Mouse (Mus musculus): Measurements from ENCODE around the gene Zfp30. TPM values are rescaled to one million over a fixed set of nuclear protein-coding genes. Genes with fewer than 3 reads are reported as not detected.

Zfp30 gene
- polyA plus RNA-seq, 1 experiment: 3.3 TPM

DNA sequence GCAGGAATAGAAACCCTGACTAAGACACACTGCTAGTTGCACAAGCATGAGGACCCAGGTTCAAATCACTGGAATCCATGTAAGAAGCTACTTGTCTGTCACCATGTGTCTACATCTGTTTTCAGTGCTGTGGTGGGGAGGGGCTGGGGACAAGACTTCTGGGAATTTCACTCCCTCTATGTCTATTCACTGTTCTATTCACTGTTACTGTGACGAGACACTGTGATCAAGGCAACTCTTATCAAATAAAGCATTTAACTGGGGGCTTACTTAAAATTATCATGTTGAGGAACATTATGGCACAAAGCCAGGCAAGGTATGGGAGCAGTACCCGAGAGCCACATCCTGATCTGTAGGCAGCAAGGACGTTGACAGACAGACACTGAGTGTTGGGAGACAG is 55.5 kb downstream of the Zfp30 start:
- no peaks in the 10 kb centered on the region for H3K27me3 ChIP-seq (ENCODE audit: control insufficient read depth, insufficient read depth, insufficient read length)
- no peak for TF ChIP-seq POLR2AphosphoS2 (IDR thresholded peaks at IDR 0.05; ENCODE audit: insufficient read length, low read depth)
- no peak for TF ChIP-seq MYOG (IDR thresholded peaks at IDR 0.05; ENCODE audit: control insufficient read depth in 1 of 3, insufficient read depth in 1 of 3, insufficient read length in 2 of 3, low read depth in 2 of 3)
- TF ChIP-seq CEBPB (IDR thresholded peaks at IDR 0.05; ENCODE audit: insufficient read depth, poor library complexity, severe bottlenecking): no peak
- TF ChIP-seq TCF12 (IDR thresholded peaks at IDR 0.05; ENCODE audit: insufficient read depth, poor library complexity, severe bottlenecking): no peak
- TF ChIP-seq REST (IDR thresholded peaks at IDR 0.05; ENCODE audit: insufficient read depth, insufficient read length): no peak
- no peak for TF ChIP-seq MAX (IDR thresholded peaks at IDR 0.05; ENCODE audit: low read depth)
- TF ChIP-seq SRF (IDR thresholded peaks at IDR 0.05; ENCODE audit: control insufficient read depth, insufficient read length, low read depth): no peak
- no peak for TF ChIP-seq TCF3 (IDR thresholded peaks at IDR 0.05; ENCODE audit: insufficient read length, low read depth)
- TF ChIP-seq E2F4 (IDR thresholded peaks at IDR 0.05; ENCODE audit: insufficient read depth): no peak
- TF ChIP-seq POLR2A (IDR thresholded peaks at IDR 0.05; ENCODE audit: insufficient read length, low read depth): no peak
- TF ChIP-seq MYOD1 (IDR thresholded peaks at IDR 0.05; ENCODE audit: control insufficient read depth in 1 of 3, insufficient read length in 2 of 3, low read depth in 2 of 3): no peak
- no peak for TF ChIP-seq USF1 (IDR thresholded peaks at IDR 0.05; ENCODE audit: low read depth)

DNA sequence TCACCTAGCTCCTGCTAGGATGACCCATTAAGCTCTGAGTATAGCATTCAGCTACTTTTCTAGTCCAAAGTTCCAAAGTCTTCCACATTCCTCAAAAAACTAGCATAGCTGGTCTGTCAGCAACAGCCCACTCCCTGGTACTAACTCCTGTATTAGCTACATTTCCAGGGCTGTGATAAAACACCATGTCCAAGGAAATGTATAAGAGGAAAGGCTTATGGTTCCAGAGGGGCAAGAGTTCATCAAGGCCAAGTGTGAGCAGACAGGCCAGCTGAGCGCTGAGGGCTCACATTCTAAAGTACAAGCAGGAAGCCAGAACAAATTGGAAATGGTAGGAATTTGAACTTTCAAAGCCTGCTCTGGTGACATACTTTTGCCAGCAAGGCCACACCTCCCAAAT is 58.3 kb downstream of the Zfp30 start:
- no peak overlapping the region for H3K4me2 ChIP-seq (ENCODE audit: low read depth)
- H3K4me3 ChIP-seq: no peak overlapping the region
- H3K27me3 ChIP-seq (ENCODE audit: control insufficient read depth, insufficient read depth, insufficient read length): no peaks in the 10 kb centered on the region
- peaks cover 13% of the 10 kb centered on the region for H3K36me3 ChIP-seq (ENCODE audit: control insufficient read depth, insufficient read depth)
- TF ChIP-seq TCF3 (IDR thresholded peaks at IDR 0.05; ENCODE audit: insufficient read length, low read depth) (no peak), REST (IDR thresholded peaks at IDR 0.05; ENCODE audit: insufficient read depth, insufficient read length) (no peak), POLR2AphosphoS2 (IDR thresholded peaks at IDR 0.05; ENCODE audit: insufficient read length, low read depth) (no peak), SRF (IDR thresholded peaks at IDR 0.05; ENCODE audit: control insufficient read depth, insufficient read length, low read depth) (no peak), CEBPB (IDR thresholded peaks at IDR 0.05; ENCODE audit: insufficient read depth, poor library complexity, severe bottlenecking) (no peak), MYOD1 (IDR thresholded peaks at IDR 0.05; ENCODE audit: control insufficient read depth in 1 of 3, insufficient read length in 2 of 3, low read depth in 2 of 3) (no peak), POLR2A (IDR thresholded peaks at IDR 0.05; ENCODE audit: insufficient read length, low read depth) (no peak), TCF12 (IDR thresholded peaks at IDR 0.05; ENCODE audit: insufficient read depth, poor library complexity, severe bottlenecking) (no peak), MAX (IDR thresholded peaks at IDR 0.05; ENCODE audit: low read depth) (no peak), USF1 (IDR thresholded peaks at IDR 0.05; ENCODE audit: low read depth) (no peak), E2F4 (IDR thresholded peaks at IDR 0.05; ENCODE audit: insufficient read depth) (no peak), MYOG (IDR thresholded peaks at IDR 0.05; ENCODE audit: control insufficient read depth in 1 of 3, insufficient read depth in 1 of 3, insufficient read length in 2 of 3, low read depth in 2 of 3) (no peak)
- H3ac ChIP-seq (ENCODE audit: control insufficient read depth, insufficient read length): no peak overlapping the region
- no peaks in the 10 kb centered on the region for H3K79me2 ChIP-seq (ENCODE audit: control insufficient read depth, insufficient read depth)

More for the DNA sequence above, 55.5 kb downstream of the Zfp30 start:
- H3K4me3 ChIP-seq: no peak overlapping the region
- no peaks in the 10 kb centered on the region for H3K36me3 ChIP-seq (ENCODE audit: control insufficient read depth, insufficient read depth)
- no peak overlapping the region for H3ac ChIP-seq (ENCODE audit: control insufficient read depth, insufficient read length)
- no peak overlapping the region for H3K4me2 ChIP-seq (ENCODE audit: low read depth)
- no peaks in the 10 kb centered on the region for H3K79me2 ChIP-seq (ENCODE audit: control insufficient read depth, insufficient read depth)

Other genes starting within 250 kb of the Zfp30 start
- gene Catsperg2, start 57.0 kb upstream of the Zfp30 start, polyA plus RNA-seq (2012; fragmentation: generic; extraction: Trizol): 0.01 TPM
- gene Zfp84, start 15.4 kb upstream of the Zfp30 start, polyA plus RNA-seq (2012; fragmentation: generic; extraction: Trizol): 4.7 TPM
- gene Zfp790, start 32.1 kb downstream of the Zfp30 start, polyA plus RNA-seq (2012; fragmentation: generic; extraction: Trizol): 5.1 TPM
- gene Zfp940, start 69.7 kb downstream of the Zfp30 start, polyA plus RNA-seq (2012; fragmentation: generic; extraction: Trizol): 0.96 TPM
- gene Zfp420, start 76.0 kb downstream of the Zfp30 start, polyA plus RNA-seq (2012; fragmentation: generic; extraction: Trizol): 1.7 TPM
- 3.9 TPM for gene Zfp27, start 122.6 kb downstream of the Zfp30 start, polyA plus RNA-seq (2012; fragmentation: generic; extraction: Trizol)
- 2.4 TPM for gene Zfp383, start 124.2 kb downstream of the Zfp30 start, polyA plus RNA-seq (2012; fragmentation: generic; extraction: Trizol)
- gene Zfp74, start 170.1 kb downstream of the Zfp30 start, polyA plus RNA-seq (2012; fragmentation: generic; extraction: Trizol): 1.5 TPM
- 27.4 TPM for gene Zfp568, start 200.0 kb downstream of the Zfp30 start, polyA plus RNA-seq (2012; fragmentation: generic; extraction: Trizol)

Data from myocyte (in vitro differentiated cells).